Mouse (Mus musculus): ENCODE data around the gene Hagh.

DNA sequence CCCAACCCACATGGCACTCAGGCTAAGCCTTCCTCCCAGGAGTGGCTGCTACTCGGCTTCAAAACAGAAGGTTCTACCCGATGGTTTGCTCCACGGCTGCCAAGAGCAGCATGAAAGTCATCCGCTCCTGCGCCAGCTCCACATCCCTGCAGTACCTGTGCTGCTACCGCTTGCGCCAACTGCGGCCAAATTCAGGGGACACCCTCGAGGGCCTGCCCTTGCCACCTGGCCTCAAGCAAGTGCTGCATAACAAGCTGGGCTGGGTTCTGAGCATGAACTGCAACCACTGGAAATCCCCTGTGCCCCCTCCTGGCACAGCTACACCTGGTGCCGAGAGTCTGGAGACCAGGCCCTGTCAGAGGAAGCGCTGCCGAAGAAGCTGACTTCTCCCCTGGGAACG is 51.4 kb downstream of the Hagh start:
- no peak for TF ChIP-seq CTCF (IDR thresholded peaks at IDR 0.05; ENCODE audit: low read depth)
- TF ChIP-seq EP300 (IDR thresholded peaks at IDR 0.05; ENCODE audit: low read depth) = no peak

Measured in liver, postnatal 0 days (tissue).